Mouse (Mus musculus) ES-Bruce4 (cell line): ENCODE measurements around the gene Fbxo45. TPM values are rescaled to one million over a fixed set of nuclear protein-coding genes. Genes with fewer than 3 reads are reported as not detected.
A peak's percentile ranks its signal among the peaks of the same experiment; 100 is the strongest.
"Not testable (repeated sequence)": the region's sequence is repeated elsewhere in the genome, so short reads cannot be mapped to it uniquely, and the experiment has no call there.

ENCODE experiments used
- H3K27ac ChIP-seq: 2 replicates; pipeline ENCODE4 v1.5.1; 2012; ENCODE audit warnings: low read length, inconsistent platforms; ENCODE audit not compliant: insufficient read depth
- H3K27me3 ChIP-seq: 2 replicates; pipeline ENCODE4 v1.6.1; 2012; ENCODE audit warnings: mild to moderate bottlenecking, low read length, inconsistent platforms; ENCODE audit not compliant: control insufficient read depth, poor library complexity, insufficient read depth, severe bottlenecking
- H3K36me3 ChIP-seq: 2 replicates; pipeline ENCODE4 v1.6.1; 2012; ENCODE audit warnings: inconsistent platforms, mild to moderate bottlenecking, low read length, moderate library complexity; ENCODE audit not compliant: control insufficient read depth, poor library complexity, insufficient read depth, severe bottlenecking
- H3K4me1 ChIP-seq: one replicate; pipeline ENCODE4 v1.8.1; 2011; ENCODE audit warnings: low read length; ENCODE audit not compliant: control insufficient read depth, insufficient read depth
- H3K4me3 ChIP-seq: 2 replicates; pipeline ENCODE4 v1.5.1; 2011; ENCODE audit warnings: low read depth, mild to moderate bottlenecking, low read length
- H3K9ac ChIP-seq: 2 replicates; pipeline ENCODE4 v1.6.1; 2012; ENCODE audit warnings: low read depth, mild to moderate bottlenecking, inconsistent platforms; ENCODE audit not compliant: poor library complexity, severe bottlenecking
- H3K9me3 ChIP-seq: replicated peaks from 2 replicates; pipeline ENCODE4 v1.6.1; 2012; ENCODE audit warnings: mild to moderate bottlenecking, low read length, inconsistent platforms; ENCODE audit not compliant: control insufficient read depth, poor library complexity, insufficient read depth, severe bottlenecking
- CTCF ChIP-seq: IDR thresholded peaks from one replicate; pipeline ENCODE4 v1.8.1; 2011; ENCODE audit warnings: low read depth, low read length
- EP300 ChIP-seq: IDR thresholded peaks from 2 replicates; pipeline ENCODE4 v1.6.1; 2011; ENCODE audit warnings: low read depth, low read length; ENCODE audit not compliant: insufficient read depth
- POLR2A ChIP-seq: IDR thresholded peaks from one replicate; pipeline ENCODE4 v1.8.1; 2011; ENCODE audit warnings: low read length; ENCODE audit not compliant: insufficient read depth
- polyA plus RNA-seq: library from polyadenylated mRNA; stranded (reverse); fragments of >200 nt; gene quantifications from 2 replicates; pipeline ENCODE4 v1.2.4, GENCODE M21; 2011; ENCODE audit warnings: low read depth; ENCODE audit not compliant: missing spikeins, insufficient read depth, insufficient read length

The Fbxo45 gene
- polyA plus RNA-seq, 1 experiment = 15.5 TPM

DNA sequence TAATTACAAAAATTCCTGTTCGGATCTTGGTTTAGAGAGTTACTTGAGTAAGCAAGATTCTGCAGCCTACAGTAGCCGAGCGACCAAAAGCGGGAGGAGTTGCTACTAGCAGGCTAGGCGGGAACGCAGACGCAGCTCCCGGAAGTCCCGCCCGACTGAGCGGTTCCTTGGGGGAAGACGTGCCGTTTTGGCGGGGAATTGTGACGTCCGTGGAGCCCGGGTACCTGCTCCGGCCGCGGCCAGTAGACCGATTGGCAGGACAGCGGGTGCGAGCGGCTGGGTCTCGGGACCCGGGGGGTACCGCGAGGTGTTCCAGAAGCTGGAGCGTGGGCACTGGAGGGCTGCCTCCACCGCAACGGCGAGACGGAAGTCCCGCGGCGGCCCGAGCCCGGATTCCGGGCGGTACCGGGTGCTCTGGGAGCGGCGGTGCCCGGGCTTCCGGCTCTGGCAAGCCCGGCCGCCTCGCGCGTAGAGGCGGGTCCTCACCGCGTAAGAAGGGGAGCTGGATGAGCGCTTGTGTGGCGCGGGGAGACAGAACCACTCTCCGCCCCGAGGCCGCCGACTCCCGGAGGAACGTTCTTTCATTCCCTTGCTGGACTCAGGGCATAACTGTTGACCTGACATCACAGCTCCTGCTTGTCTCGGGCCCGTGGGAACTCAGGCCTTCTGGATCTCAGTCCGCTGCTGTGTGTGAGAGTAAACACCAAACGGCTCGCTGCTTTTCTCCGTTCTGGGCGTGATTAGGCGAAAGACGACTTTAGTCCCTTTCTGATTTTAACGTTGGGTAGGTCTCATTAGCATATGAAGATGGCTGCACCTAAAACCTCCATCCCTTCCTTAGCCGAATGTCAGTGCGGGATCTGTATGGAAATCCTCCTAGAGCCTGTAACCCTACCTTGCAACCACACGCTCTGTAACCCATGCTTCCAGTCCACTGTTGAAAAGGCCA, 30.6 kb upstream of the Fbxo45 start, which contains the start of gene Rnf168:
Rnf168 (plus strand) TSS at position 152 of the 949 bp plus-strand sequence.
- TF ChIP-seq EP300 = 0 out of 2 replicates have a peak, but pooled peaks have one; percentile 11
- TF ChIP-seq POLR2A = peak; percentile 58
- no peak for TF ChIP-seq CTCF
- H3K4me1 ChIP-seq = no peaks in the 10 kb centered on the region
- H3K36me3 ChIP-seq = peaks cover 12% of the 10 kb centered on the region; the same call in 1 of the 2 replicates
- peak within 1 kb of the TSS; percentile 62 for H3K27ac ChIP-seq
- H3K27me3 ChIP-seq = no peaks in the 10 kb centered on the region
- peaks cover 12% of the 10 kb centered on the region for H3K9me3 ChIP-seq
- peak within 1 kb of the TSS; percentile 92 for H3K9ac ChIP-seq
- peak within 1 kb of the TSS; percentile 85 for H3K4me3 ChIP-seq

DNA sequence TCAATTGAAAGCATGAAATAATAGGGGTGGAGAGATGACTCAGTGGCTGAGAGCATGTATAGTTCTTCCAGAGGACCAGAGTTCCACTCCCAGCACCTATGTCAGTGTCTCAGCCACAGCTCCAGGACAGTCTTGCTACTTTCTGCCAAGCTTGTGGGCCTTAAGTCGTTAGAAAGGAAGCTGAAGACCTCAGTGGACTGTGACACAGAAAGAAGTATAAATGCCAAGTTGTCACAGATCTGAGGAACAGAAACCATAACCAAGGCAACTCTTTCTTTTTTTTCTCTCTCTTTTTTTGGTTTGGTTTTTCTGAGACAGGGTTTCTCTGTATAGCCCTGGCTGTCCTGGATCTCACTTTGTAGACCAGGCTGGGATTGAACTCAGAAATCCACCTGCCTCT, 28.9 kb upstream of the Fbxo45 start:
- Histone ChIP-seq H3K27ac (no peak overlapping the region; the same call in 1 of the 2 replicates), H3K36me3 (peaks cover 10% of the 10 kb centered on the region; the same call in 1 of the 2 replicates), H3K9me3 (peaks cover 12% of the 10 kb centered on the region), H3K4me1 (no peaks in the 10 kb centered on the region), H3K4me3 (no peak overlapping the region), H3K9ac (no peak overlapping the region), H3K27me3 (no peaks in the 10 kb centered on the region)
- TF ChIP-seq CTCF = no peak
- TF ChIP-seq POLR2A = no peak
- no peak for TF ChIP-seq EP300

DNA sequence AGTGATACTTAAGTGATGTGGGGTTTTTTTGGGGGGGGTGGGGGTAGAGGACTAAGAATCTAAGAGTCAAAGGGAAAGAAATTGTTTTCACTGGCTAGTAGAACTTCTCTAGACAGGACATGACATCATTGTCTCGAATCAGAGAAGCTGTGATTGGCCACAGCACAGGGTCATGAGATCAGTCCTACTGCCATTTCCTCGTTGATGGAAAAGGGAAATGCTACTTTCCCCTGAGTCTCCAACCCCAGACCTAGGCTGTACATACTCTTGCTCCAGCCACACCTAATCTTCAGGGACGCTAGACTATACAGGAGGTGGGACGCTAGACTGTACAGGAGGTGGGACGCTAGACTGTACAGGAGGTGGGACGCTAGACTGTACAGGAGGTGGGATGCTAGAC, 28.1 kb upstream of the Fbxo45 start:
- no peaks in the 10 kb centered on the region for H3K4me1 ChIP-seq
- H3K36me3 ChIP-seq = peaks cover 7% of the 10 kb centered on the region; the same call in 1 of the 2 replicates
- no peaks in the 10 kb centered on the region for H3K27me3 ChIP-seq
- H3K9me3 ChIP-seq = peaks cover 9% of the 10 kb centered on the region
- no peak overlapping the region for H3K9ac ChIP-seq
- H3K27ac ChIP-seq = no peak overlapping the region
- H3K4me3 ChIP-seq = peak overlapping the region; percentile 44; the same call in 1 of the 2 replicates
- TF ChIP-seq EP300 = no peak
- no peak for TF ChIP-seq CTCF
- TF ChIP-seq POLR2A = no peak

DNA sequence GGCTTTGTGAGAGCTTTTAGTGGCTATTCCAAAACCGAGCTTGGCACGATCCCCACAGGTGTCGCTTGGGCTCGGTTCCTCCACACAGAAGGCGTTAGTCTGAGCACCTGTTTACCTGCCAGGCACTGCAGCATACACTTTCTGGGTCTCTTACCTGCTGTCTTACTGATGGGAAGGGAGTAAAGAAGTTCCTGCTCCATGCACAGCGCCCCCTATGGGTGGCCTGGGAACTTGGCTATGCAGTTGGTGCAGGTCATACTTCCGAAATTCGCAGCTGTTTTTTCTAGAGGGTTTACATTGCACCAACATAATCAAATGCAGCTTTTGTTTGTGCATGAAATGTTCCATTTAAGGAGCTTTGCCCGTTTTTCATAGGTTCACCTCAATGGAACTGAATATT, 26.4 kb upstream of the Fbxo45 start:
- Histone ChIP-seq H3K4me3 (no peak overlapping the region), H3K9me3 (no peaks in the 10 kb centered on the region), H3K27me3 (no peaks in the 10 kb centered on the region), H3K4me1 (no peaks in the 10 kb centered on the region), H3K36me3 (no peaks in the 10 kb centered on the region), H3K9ac (no peak overlapping the region), H3K27ac (no peak overlapping the region)
- TF ChIP-seq POLR2A (no peak), CTCF (peak; percentile 88), EP300 (no peak)

DNA sequence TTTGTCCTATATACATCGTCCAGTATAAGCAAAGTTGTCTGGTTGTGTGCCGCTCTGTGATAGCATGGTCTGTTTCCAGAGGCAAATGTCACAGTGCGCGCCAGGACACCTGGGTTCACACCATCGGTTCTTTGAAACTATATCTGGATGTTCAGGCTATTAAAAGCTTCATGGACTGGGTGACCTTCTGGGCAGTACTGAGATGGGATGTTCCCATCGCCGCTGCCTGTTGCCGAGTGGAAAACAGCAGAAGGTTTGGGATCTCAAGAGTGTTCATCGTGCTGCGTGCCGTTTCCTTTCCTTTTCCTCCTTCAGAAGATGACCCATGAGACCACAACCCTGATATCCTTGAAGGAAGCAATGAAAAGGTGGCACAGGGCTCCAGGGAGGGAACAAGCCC, 24.3 kb upstream of the Fbxo45 start, which contains the start of gene Smco1:
Smco1 (plus strand) TSS at position 178 of the 400 bp plus-strand sequence.
- Histone ChIP-seq H3K36me3 (no peaks in the 10 kb centered on the region), H3K9ac (no peak within 1 kb of the TSS), H3K4me1 (no peaks in the 10 kb centered on the region), H3K27ac (no peak within 1 kb of the TSS), H3K27me3 (no peaks in the 10 kb centered on the region), H3K9me3 (no peaks in the 10 kb centered on the region), H3K4me3 (no peak within 1 kb of the TSS)
- TF ChIP-seq POLR2A (no peak), EP300 (no peak), CTCF (no peak)

DNA sequence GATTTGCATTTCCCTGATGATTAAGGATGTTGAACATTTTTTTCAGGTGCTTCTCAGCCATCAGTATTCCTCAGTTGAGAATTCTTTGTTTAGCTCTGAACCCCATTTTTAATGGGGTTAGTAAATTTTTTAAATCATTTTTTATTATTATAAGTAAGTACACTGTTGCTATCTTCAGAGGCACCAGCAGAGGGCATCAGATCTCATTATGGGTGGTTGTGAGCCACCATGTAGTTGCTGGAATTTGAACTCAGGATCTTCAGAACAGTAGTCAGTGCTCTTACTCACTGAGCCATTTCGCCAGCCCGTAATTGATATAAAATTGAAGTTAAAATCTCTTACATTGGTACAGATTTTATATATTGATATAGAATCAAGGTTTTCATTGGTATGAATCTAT, 17.3 kb upstream of the Fbxo45 start:
- not testable (repeated sequence) for H3K36me3 ChIP-seq, H3K27ac ChIP-seq, H3K4me3 ChIP-seq, H3K9ac ChIP-seq, H3K4me1 ChIP-seq, H3K27me3 ChIP-seq, H3K9me3 ChIP-seq
